ENCODE assay signal across 8 mouse cellular contexts in genomic region chr7:119894818-119895544, GRCm38 (mm10). TPM values are rescaled to one million over a fixed set of nuclear protein-coding genes. Genes with fewer than 3 reads are reported as not detected.
DNase-seq lines count a peak whose midpoint lies in the region; ATAC-seq lines count a peak whose summit lies in the region.

No protein-coding gene starts in this region.

- intact Hi-C loops in heart, postnatal 10 days (cut with DNase I): loop anchor here (5.0 kb wide), 3 partner anchors 103 to 202 kb away; partner anchors contain the start of genes Dnah3, Eri2, Rexo5 and Thumpd1

- DNase-seq in heart, postnatal 10 days: no peak
- peak; percentile 44 for DNase-seq in CD4-positive helper T cell, adult 2 months (ENCODE audit: low read depth, low spot score)
- peak; percentile 39 to 44 for DNase-seq in layer of hippocampus, postnatal 36 days
- DNase-seq in natural killer cell, adult 2 months (ENCODE audit: low spot score in 2 of 2): peak; percentile 1 to 4
- DNase-seq in urinary bladder, postnatal 10 days (ENCODE audit: low spot score): no peak

- 1% methylated on average over 15 of the region's 15 CpGs for WGBS in heart, embryonic 12.5 days
- WGBS in heart, embryonic 15.5 days: under 1% methylated on average over 15 of the region's 15 CpGs

- H3K36me3 ChIP-seq in heart, embryonic 12.5 days: no peaks in the 10 kb centered on the region
- no peaks in the 10 kb centered on the region for H3K36me3 ChIP-seq in heart, embryonic 15.5 days

- no peaks in the 10 kb centered on the region for H3K9me3 ChIP-seq in heart, embryonic 12.5 days (replicated peaks)
- H3K9me3 ChIP-seq in heart, embryonic 15.5 days (replicated peaks): no peaks in the 10 kb centered on the region

- peaks cover 14% of the 10 kb centered on the region; the same call in 1 of the 2 replicates for H3K4me1 ChIP-seq in heart, embryonic 12.5 days (replicated peaks)
- peaks cover 8% of the 10 kb centered on the region; the same call in 1 of the 2 replicates for H3K4me1 ChIP-seq in brown adipose tissue, adult 24 weeks (ENCODE audit: control insufficient read depth, insufficient read depth, insufficient read length, low read length)
- peaks cover 21% of the 10 kb centered on the region for H3K4me1 ChIP-seq in heart, embryonic 15.5 days (replicated peaks)

- peak overlapping the region; percentile 97 for H3K27ac ChIP-seq in heart, embryonic 12.5 days (ENCODE audit: poor library complexity, severe bottlenecking)
- H3K27ac ChIP-seq in brown adipose tissue, adult 24 weeks (replicated peaks; ENCODE audit: low read depth, low read length): peak overlapping the region; percentile 90
- H3K27ac ChIP-seq in heart, embryonic 15.5 days: peak overlapping the region; percentile 97

- H3K4me2 ChIP-seq in heart, embryonic 12.5 days: peak overlapping the region; percentile 87
- peak overlapping the region; percentile 71 for H3K4me2 ChIP-seq in heart, embryonic 15.5 days

- peak; percentile 40 for ATAC-seq in heart, embryonic 12.5 days (ENCODE audit: insufficient number of reproducible peaks, low FRiP score)
- peak; percentile 19; the same call in 1 of the 2 replicates for ATAC-seq in heart, embryonic 15.5 days (replicated peaks; ENCODE audit: insufficient number of reproducible peaks, insufficient read depth, low FRiP score, low read depth)

- peak overlapping the region; percentile 86 for H3K4me3 ChIP-seq in heart, embryonic 12.5 days
- peak overlapping the region; percentile 68 for H3K4me3 ChIP-seq in brown adipose tissue, adult 24 weeks (ENCODE audit: insufficient read depth, low read depth, low read length)
- peak overlapping the region; percentile 88 for H3K4me3 ChIP-seq in heart, embryonic 15.5 days

- H3K9ac ChIP-seq in heart, embryonic 12.5 days: peak overlapping the region; percentile 94
- peak overlapping the region; percentile 90 for H3K9ac ChIP-seq in heart, embryonic 15.5 days

- no peaks in the 10 kb centered on the region for H3K27me3 ChIP-seq in heart, embryonic 12.5 days (replicated peaks)
- H3K27me3 ChIP-seq in heart, embryonic 15.5 days: no peaks in the 10 kb centered on the region

RNA-seq across cellular contexts. Expression of gene Lyrm1, which starts 0.7 kb away (rescaled TPM):
- 9.2 and 9.8 TPM in 2 replicates for polyA plus RNA-seq in heart, embryonic 12.5 days (2016; fragmentation: Nextera tagmentation; extraction: Ambion mirVana)
- total RNA-seq in heart, postnatal 10 days (2021): 1 to 10 TPM; 6.6 to 7.6 TPM
- polyA plus RNA-seq in brown adipose tissue, adult 24 weeks (2012; ENCODE audit: insufficient read depth, insufficient read length, missing spikeins): 11.7 and 17.5 TPM in 2 replicates
- polyA plus RNA-seq in heart, embryonic 15.5 days (2015; fragmentation: Nextera tagmentation; extraction: Ambion mirVana): 7.6 and 8.9 TPM in 2 replicates
- 10 to 100 TPM; 11.5 to 12.6 TPM for total RNA-seq in layer of hippocampus, postnatal 36 days (2021)

RNA-seq across cellular contexts. Expression of gene Dcun1d3, which starts 1.1 kb away (rescaled TPM):
- 9.9 and 12.9 TPM in 2 replicates for polyA plus RNA-seq in heart, embryonic 12.5 days (2016; fragmentation: Nextera tagmentation; extraction: Ambion mirVana)
- total RNA-seq in heart, postnatal 10 days (2021): 10 to 100 TPM; 12.2 to 14.0 TPM
- polyA plus RNA-seq in brown adipose tissue, adult 24 weeks (2012; ENCODE audit: insufficient read depth, insufficient read length, missing spikeins): 18.4 and 21.7 TPM in 2 replicates
- 6.8 and 7.4 TPM in 2 replicates for polyA plus RNA-seq in heart, embryonic 15.5 days (2015; fragmentation: Nextera tagmentation; extraction: Ambion mirVana)
- 10 to 100 TPM; 25.7 to 31.1 TPM for total RNA-seq in layer of hippocampus, postnatal 36 days (2021)

Comparison
In these comparisons a context has a peak if more than half of its experiments do, and no peak if none do; other contexts are left out.
1. DNase-seq: peak in CD4-positive helper T cell, adult 2 months (single experiment), layer of hippocampus, postnatal 36 days (2 of 2) and natural killer cell, adult 2 months (2 of 2); none in heart, postnatal 10 days (0 of 2) and urinary bladder, postnatal 10 days (single experiment).
2. Peak in every context shown above with its lines, with median percentiles within 50 percentile points of each other: H3K27ac ChIP-seq and H3K4me3 ChIP-seq.